Mouse (Mus musculus) forebrain, embryonic 14.5 days (tissue): ENCODE data around the gene Rnf135. TPM values are rescaled to one million over a fixed set of nuclear protein-coding genes. Genes with fewer than 3 reads are reported as not detected.
A peak's percentile ranks its signal among the peaks of the same experiment; 100 is the strongest.
"Not testable (repeated sequence)": the region's sequence is repeated elsewhere in the genome, so short reads cannot be mapped to it uniquely, and the experiment has no call there.

Experiments
- ATAC-seq: fragments of 200-750 bp; cut with Nextera tagmentation; 2 replicates; pipeline ENCODE4 v1.8.0; 2017; ENCODE audit warnings: mild to moderate bottlenecking, moderate library complexity
- DNase-seq: peaks from one replicate; pipeline ENCODE4 v3.0.0-alpha.2; 2015; ENCODE audit warnings: low spot score
- H3K27ac ChIP-seq: fragments of 300-500 bp; sonication (generic); 2 replicates; pipeline ENCODE4 v1.5.1; 2014; ENCODE audit warnings: low read depth, mild to moderate bottlenecking, control low read depth, low read length, moderate library complexity
- H3K27me3 ChIP-seq: fragments of 300-500 bp; sonication (generic); replicated peaks from 2 replicates; pipeline ENCODE4 v1.6.1; 2014; ENCODE audit warnings: low read length, control low read depth, mixed read lengths; ENCODE audit not compliant: control insufficient read depth, insufficient read depth
- H3K36me3 ChIP-seq: fragments of 300-500 bp; sonication (generic); 2 replicates; pipeline ENCODE4 v1.6.1; 2014; ENCODE audit warnings: low read length, control low read depth; ENCODE audit not compliant: control insufficient read depth, insufficient read depth
- H3K4me1 ChIP-seq: fragments of 300-500 bp; sonication (generic); 2 replicates; pipeline ENCODE4 v1.6.1; 2014; ENCODE audit warnings: antibody characterized with exemption, low read length, control low read depth; ENCODE audit not compliant: control insufficient read depth, insufficient read depth
- H3K4me2 ChIP-seq: fragments of 300-500 bp; sonication (generic); 2 replicates; pipeline ENCODE4 v1.6.1; 2014; ENCODE audit warnings: mild to moderate bottlenecking, control low read depth, low read length
- H3K4me3 ChIP-seq: fragments of 300-500 bp; sonication (generic); 2 replicates; pipeline ENCODE4 v1.5.1; 2014; ENCODE audit warnings: low read depth, low read length, control low read depth
- H3K9ac ChIP-seq: fragments of 300-500 bp; sonication (generic); 2 replicates; pipeline ENCODE4 v1.6.1; 2014; ENCODE audit warnings: mild to moderate bottlenecking, low read length, control low read depth, moderate library complexity
- H3K9me3 ChIP-seq: fragments of 300-500 bp; sonication (generic); replicated peaks from 2 replicates; pipeline ENCODE4 v1.6.1; 2016; ENCODE audit warnings: low read length, control low read depth, mixed read lengths; ENCODE audit not compliant: control insufficient read depth
- WGBS: fragments of 180-500 bp; shearing (Covaris S2); extraction: QIAGEN DNeasy Blood & Tissue Kit; methylation state at CpG from one replicate; pipeline ENCODE4 v1.1.7; 2014; 5-methylcytosine and 5-hydroxymethylcytosine counted together
- polyA plus RNA-seq: library from polyadenylated mRNA; unstranded; fragments of >200 nt; fragmentation: Nextera tagmentation; extraction: Ambion mirVana; gene quantifications from 2 replicates; pipeline ENCODE4 v1.2.1, GENCODE M21; 2014

Gene Rnf135
- polyA plus RNA-seq, 1 experiment from 2014 or later: 2.4 TPM

GRCm38 (mm10) chr11:80230066-80230465, 46.4 kb downstream of the Rnf135 start:
- not testable (repeated sequence) for ATAC-seq, H3K9me3 ChIP-seq, H3K27ac ChIP-seq, H3K4me2 ChIP-seq, H3K9ac ChIP-seq, H3K4me3 ChIP-seq, H3K4me1 ChIP-seq, DNase-seq, H3K27me3 ChIP-seq
- peaks cover 63% of the 10 kb centered on the region for H3K36me3 ChIP-seq
- 98% methylated on average over 5 of the region's 5 CpGs for WGBS

- ATAC-seq (no peak), DNase-seq (no peak)
- Histone ChIP-seq H3K4me2 (no peak overlapping the region), H3K9me3 (no peaks in the 10 kb centered on the region), H3K9ac (no peak overlapping the region), H3K27ac (no peak overlapping the region), H3K36me3 (peaks cover 44% of the 10 kb centered on the region), H3K4me3 (no peak overlapping the region), H3K27me3 (no peaks in the 10 kb centered on the region), H3K4me1 (no peaks in the 10 kb centered on the region)
- 83% methylated on average over 3 of the region's 3 CpGs for WGBS
Observed at GRCm38 (mm10) chr11:80237278-80237677, 53.6 kb downstream of the Rnf135 start.

GRCm38 (mm10) chr11:80238306-80238705, 54.7 kb downstream of the Rnf135 start:
- H3K27me3 ChIP-seq: no peaks in the 10 kb centered on the region
- H3K4me2 ChIP-seq: no peak overlapping the region
- DNase-seq: no peak
- H3K4me1 ChIP-seq: no peaks in the 10 kb centered on the region
- H3K9me3 ChIP-seq: no peaks in the 10 kb centered on the region
- peaks cover 47% of the 10 kb centered on the region for H3K36me3 ChIP-seq
- no peak for ATAC-seq
- 89% methylated on average over 4 of the region's 4 CpGs for WGBS
- no peak overlapping the region for H3K9ac ChIP-seq
- H3K27ac ChIP-seq: no peak overlapping the region
- H3K4me3 ChIP-seq: no peak overlapping the region

- Histone ChIP-seq H3K4me3 (no peak overlapping the region), H3K36me3 (peaks cover 83% of the 10 kb centered on the region), H3K4me2 (no peak overlapping the region), H3K4me1 (no peaks in the 10 kb centered on the region), H3K27ac (no peak overlapping the region), H3K9me3 (no peaks in the 10 kb centered on the region), H3K9ac (no peak overlapping the region), H3K27me3 (no peaks in the 10 kb centered on the region)
- ATAC-seq (no peak), DNase-seq (peak; percentile 10)
Observed at GRCm38 (mm10) chr11:80247026-80247425, 63.4 kb downstream of the Rnf135 start.

GRCm38 (mm10) chr11:80248531-80248930, 64.9 kb downstream of the Rnf135 start:
- no peaks in the 10 kb centered on the region for H3K27me3 ChIP-seq
- 95% methylated on average over 3 of the region's 3 CpGs for WGBS
- no peaks in the 10 kb centered on the region for H3K4me1 ChIP-seq
- H3K9ac ChIP-seq: no peak overlapping the region
- ATAC-seq (no peak), DNase-seq (no peak)
- no peaks in the 10 kb centered on the region for H3K9me3 ChIP-seq
- no peak overlapping the region for H3K4me3 ChIP-seq
- H3K36me3 ChIP-seq: peaks cover 73% of the 10 kb centered on the region
- no peak overlapping the region for H3K4me2 ChIP-seq
- H3K27ac ChIP-seq: no peak overlapping the region

Other genes starting within 250 kb of the Rnf135 start
- gene Utp6, start 221.5 kb upstream of the Rnf135 start, polyA plus RNA-seq: 52.1 and 54.2 TPM in 2 replicates
- gene Suz12, start 190.7 kb upstream of the Rnf135 start, polyA plus RNA-seq: 19.4 and 23.6 TPM in 2 replicates
- gene Crlf3, start 102.9 kb upstream of the Rnf135 start, polyA plus RNA-seq: 17.6 and 18.7 TPM in 2 replicates
- gene Atad5, start 94.5 kb upstream of the Rnf135 start, polyA plus RNA-seq: 8.8 and 9.0 TPM in 2 replicates
- gene Tefm, start 41.7 kb upstream of the Rnf135 start, polyA plus RNA-seq: 24.3 and 24.9 TPM in 2 replicates
- 2.0 TPM in 2 replicates for gene Adap2, start 29.7 kb upstream of the Rnf135 start, polyA plus RNA-seq
- 68.8 and 78.1 TPM in 2 replicates for gene Rhot1, start 25.2 kb downstream of the Rnf135 start, polyA plus RNA-seq
- 10.9 and 11.8 TPM in 2 replicates for gene Rhbdl3, start 117.1 kb downstream of the Rnf135 start, polyA plus RNA-seq
- gene 5730455P16Rik, start 194.2 kb downstream of the Rnf135 start, polyA plus RNA-seq: 28.9 and 29.5 TPM in 2 replicates
- gene Zfp207, start 199.4 kb downstream of the Rnf135 start, polyA plus RNA-seq: 302 and 305 TPM in 2 replicates
- gene Psmd11, start 244.8 kb downstream of the Rnf135 start, polyA plus RNA-seq: 327 and 340 TPM in 2 replicates